Mouse (Mus musculus): ENCODE measurements around the gene Ap1g2.

The Ap1g2 gene

GRCm38 (mm10) chr14:55113351-55113974 lies 7.1 kb upstream of the Ap1g2 start:
- DNase-seq: no peak

GRCm38 (mm10) chr14:55111720-55112119 lies 5.3 kb upstream of the Ap1g2 start:
- no peak for DNase-seq

- DNase-seq: no peak
These were observed 3.7 kb upstream of the Ap1g2 start for GRCm38 (mm10) chr14:55110076-55110475.

GRCm38 (mm10) chr14:55109048-55109873 lies 2.9 kb upstream of the Ap1g2 start:
- no peak for DNase-seq

GRCm38 (mm10) chr14:55108202-55108870 lies 1.9 kb upstream of the Ap1g2 start:
- no peak for DNase-seq

GRCm38 (mm10) chr14:55106990-55107389 lies 597 bp upstream of the Ap1g2 start:
- no peak for DNase-seq

GRCm38 (mm10) chr14:55105386-55105785 lies 1.0 kb downstream of the Ap1g2 start:
- DNase-seq: no peak

GRCm38 (mm10) chr14:55104365-55104764 lies 2.0 kb downstream of the Ap1g2 start:
- DNase-seq: no peak

- no peak for DNase-seq
These were observed 4.1 kb downstream of the Ap1g2 start for GRCm38 (mm10) chr14:55102253-55102785.

GRCm38 (mm10) chr14:55101592-55101991 lies 4.8 kb downstream of the Ap1g2 start:
- peak; percentile 49 to 58 for DNase-seq

GRCm38 (mm10) chr14:55098067-55098466 lies 8.3 kb downstream of the Ap1g2 start:
- DNase-seq: peak in 1 of 2 experiments; percentile 36

- DNase-seq: no peak
These were observed 8.7 kb downstream of the Ap1g2 start for GRCm38 (mm10) chr14:55097646-55098045.

GRCm38 (mm10) chr14:55096573-55097087 lies 9.8 kb downstream of the Ap1g2 start:
- DNase-seq: no peak

- no peak for DNase-seq
These were observed 10.7 kb downstream of the Ap1g2 start for GRCm38 (mm10) chr14:55095671-55096070.

GRCm38 (mm10) chr14:55095263-55095662 lies 11.1 kb downstream of the Ap1g2 start:
- DNase-seq: no peak

- DNase-seq: peak; percentile 81 to 84
These were observed 11.6 kb downstream of the Ap1g2 start, which contains the start of gene Thtpa for GRCm38 (mm10) chr14:55094704-55095231. Gene Thtpa (plus strand): TSS chr14:55094784.

- DNase-seq: no peak
These were observed 12.5 kb downstream of the Ap1g2 start for GRCm38 (mm10) chr14:55093927-55094326.

- peak; percentile 94 to 96 for DNase-seq
These were observed 14.3 kb downstream of the Ap1g2 start, which contains the start of gene Zfhx2 for GRCm38 (mm10) chr14:55092011-55092577. Gene Zfhx2 (minus strand): TSS chr14:55092324.

- no peak for DNase-seq
These were observed 15.1 kb downstream of the Ap1g2 start for GRCm38 (mm10) chr14:55091209-55091865.

- DNase-seq: no peak
These were observed 17.0 kb downstream of the Ap1g2 start for GRCm38 (mm10) chr14:55089199-55089947.

- no peak for DNase-seq
These were observed 20.3 kb downstream of the Ap1g2 start for GRCm38 (mm10) chr14:55086009-55086514.

All from lung, adult 18-20 months (tissue).